Mouse (Mus musculus) layer of hippocampus, adult 2 months (tissue): ENCODE results near the gene Il2rb. TPM values are rescaled to one million over a fixed set of nuclear protein-coding genes. Genes with fewer than 3 reads are reported as not detected.

ENCODE experiments used
- DNase-seq, 2 experiments: peaks; one replicate each; pipeline ENCODE4 v3.0.0; 2022; ENCODE audit warnings: low spot score in 2 of 2
- H3K27ac ChIP-seq: fragments of 200-600 bp; 2 replicates; pipeline ENCODE4 v1.8.1; 2022
- H3K4me3 ChIP-seq: fragments of 200-600 bp; 2 replicates; pipeline ENCODE4 v1.8.1; 2022; ENCODE audit warnings: mild to moderate bottlenecking
- CTCF ChIP-seq: fragments of 200-600 bp; conservative IDR thresholded peaks from 2 replicates; pipeline ENCODE4 v1.8.1; 2022; ENCODE audit warnings: antibody characterized with exemption, mild to moderate bottlenecking, moderate library complexity
- total RNA-seq, 2 experiments: library from RNA; stranded (reverse); gene quantifications; 2 replicates each; pipeline ENCODE4 v1.2.3; 2021

Gene Il2rb
- total RNA-seq, 2 experiments from 2014 or later, result 0.20 TPM; not detected in 1

GRCm38 (mm10) chr15:78530671-78531450 lies 35.8 kb upstream of the Il2rb start, which contains the start of gene C1qtnf6:
Gene C1qtnf6, minus strand, starts transcription at chr15:78531416.
- Histone ChIP-seq H3K27ac (peak within 1 kb of the TSS; percentile 93), H3K4me3 (peak within 1 kb of the TSS; percentile 52)
- no peak for DNase-seq
- TF ChIP-seq CTCF, result no peak

- TF ChIP-seq CTCF, result no peak
- no peak for DNase-seq
- Histone ChIP-seq H3K27ac (peak overlapping the region; percentile 93), H3K4me3 (no peak overlapping the region; the same call in 1 of the 2 replicates)
These were observed 35.1 kb upstream of the Il2rb start for GRCm38 (mm10) chr15:78530141-78530540.

GRCm38 (mm10) chr15:78529428-78529990 lies 34.4 kb upstream of the Il2rb start:
- H3K27ac ChIP-seq, result peak overlapping the region; percentile 93
- no peak for TF ChIP-seq CTCF
- DNase-seq, result peak; percentile 73 to 82
- peak overlapping the region; percentile 55 for H3K4me3 ChIP-seq

- no peak for TF ChIP-seq CTCF
- no peak for DNase-seq
- Histone ChIP-seq H3K27ac (peak overlapping the region; percentile 93), H3K4me3 (peak overlapping the region; percentile 55)
These were observed 33.8 kb upstream of the Il2rb start for GRCm38 (mm10) chr15:78528726-78529411.

GRCm38 (mm10) chr15:78527973-78528372 lies 32.9 kb upstream of the Il2rb start:
- TF ChIP-seq CTCF, result no peak
- H3K27ac ChIP-seq, result peak overlapping the region; percentile 93
- H3K4me3 ChIP-seq, result no peak overlapping the region
- DNase-seq, result peak; percentile 72 to 79

- DNase-seq, result no peak
- no peak for TF ChIP-seq CTCF
- no peak overlapping the region for H3K4me3 ChIP-seq
- H3K27ac ChIP-seq, result no peak overlapping the region
These were observed 29.1 kb upstream of the Il2rb start for GRCm38 (mm10) chr15:78524163-78524562.

GRCm38 (mm10) chr15:78521892-78522291 lies 26.8 kb upstream of the Il2rb start:
- no peak for TF ChIP-seq CTCF
- DNase-seq, result no peak
- Histone ChIP-seq H3K27ac (no peak overlapping the region), H3K4me3 (no peak overlapping the region)

GRCm38 (mm10) chr15:78521331-78521730 lies 26.3 kb upstream of the Il2rb start:
- no peak overlapping the region for H3K27ac ChIP-seq
- no peak for TF ChIP-seq CTCF
- H3K4me3 ChIP-seq, result no peak overlapping the region
- DNase-seq, result no peak

- no peak for DNase-seq
- Histone ChIP-seq H3K4me3 (no peak overlapping the region), H3K27ac (no peak overlapping the region)
- TF ChIP-seq CTCF, result no peak
These were observed 25.1 kb upstream of the Il2rb start for GRCm38 (mm10) chr15:78520112-78520715.

- no peak for TF ChIP-seq CTCF
- H3K27ac ChIP-seq, result no peak overlapping the region
- no peak for DNase-seq
- no peak overlapping the region for H3K4me3 ChIP-seq
These were observed 23.1 kb upstream of the Il2rb start for GRCm38 (mm10) chr15:78518221-78518620.

- DNase-seq, result no peak
- H3K4me3 ChIP-seq, result no peak overlapping the region
- no peak overlapping the region for H3K27ac ChIP-seq
- no peak for TF ChIP-seq CTCF
These were observed 20.7 kb upstream of the Il2rb start for GRCm38 (mm10) chr15:78515759-78516158.

- DNase-seq, result peak; percentile 66 to 87
These were observed 19.5 kb upstream of the Il2rb start for GRCm38 (mm10) chr15:78514393-78515146.

More at GRCm38 (mm10) chr15:78514393-78515146, 19.5 kb upstream of the Il2rb start:
- Histone ChIP-seq H3K4me3 (no peak overlapping the region), H3K27ac (no peak overlapping the region)
- TF ChIP-seq CTCF, result peak; percentile 98
